Mouse (Mus musculus): Measurements from ENCODE around the gene Wdhd1. TPM values are rescaled to one million over a fixed set of nuclear protein-coding genes. Genes with fewer than 3 reads are reported as not detected.
"Not testable (repeated sequence)": the region's sequence is repeated elsewhere in the genome, so short reads cannot be mapped to it uniquely, and the experiment has no call there.

Wdhd1 gene
- total and polyA plus RNA-seq, 3 experiments: 51.6 to 91.5 TPM; not detected in 1

- Histone ChIP-seq H3K27me3 (ENCODE audit: control insufficient read depth in 1 of 2, insufficient read depth in 2 of 2, low read length in 2 of 2) (no peaks in the 10 kb centered on the region), H3K36me3 (ENCODE audit: control insufficient read depth in 1 of 2, insufficient read depth in 2 of 2, low read length in 2 of 2) (no peaks in the 10 kb centered on the region), H3K9ac (ENCODE audit: control insufficient read depth, low read depth, low read length, poor library complexity, severe bottlenecking) (no peak overlapping the region), H3K9me3 (replicated peaks; ENCODE audit: insufficient read depth, low read length) (no peaks in the 10 kb centered on the region), H3K4me1 (ENCODE audit: control insufficient read depth in 1 of 2, insufficient read depth in 2 of 2, low read length in 2 of 2) (no peaks in the 10 kb centered on the region), H3K4me3 (ENCODE audit: control insufficient read depth in 1 of 2, insufficient read depth in 1 of 2, low read depth in 2 of 2, low read length in 2 of 2) (no peak overlapping the region), H3K27ac (ENCODE audit: control insufficient read depth, low read depth, low read length) (no peak overlapping the region), H3K79me2 (ENCODE audit: control insufficient read depth, insufficient read depth, low read length, poor library complexity) (no peaks in the 10 kb centered on the region)
- DNase-seq (ENCODE audit: low read depth, low spot score): no peak
- TF ChIP-seq ELF1 (IDR thresholded peaks at IDR 0.05; ENCODE audit: low read depth, low read length) (no peak), ZMIZ1 (IDR thresholded peaks at IDR 0.05; ENCODE audit: low read depth, low read length) (no peak), HCFC1 (IDR thresholded peaks at IDR 0.05; ENCODE audit: low read depth, low read length) (no peak), CHD2 (IDR thresholded peaks at IDR 0.05; ENCODE audit: low read length) (no peak), SIN3A (IDR thresholded peaks at IDR 0.05; ENCODE audit: low read length) (no peak), ZNF384 (IDR thresholded peaks at IDR 0.05; ENCODE audit: low read depth, low read length) (no peak), USF1 (IDR thresholded peaks at IDR 0.05; ENCODE audit: low read depth, low read length) (no peak), MAZ (IDR thresholded peaks at IDR 0.05; ENCODE audit: low read depth, low read length) (no peak), MAFK (IDR thresholded peaks at IDR 0.05; ENCODE audit: borderline replicate concordance, low read depth, low read length) (no peak), CHD1 (IDR thresholded peaks at IDR 0.05; ENCODE audit: low read depth, low read length) (no peak), EP300 (IDR thresholded peaks at IDR 0.05; ENCODE audit: low read depth in 1 of 2, low read length in 2 of 2) (no peak), GABPA (IDR thresholded peaks at IDR 0.05; ENCODE audit: low read depth, low read length) (no peak), BHLHE40 (IDR thresholded peaks at IDR 0.05; ENCODE audit: borderline replicate concordance, low read depth, low read length) (no peak), MYC (IDR thresholded peaks at IDR 0.05; ENCODE audit: low read depth, low read length) (no peak), E2F4 (IDR thresholded peaks at IDR 0.05; ENCODE audit: borderline replicate concordance, low read depth, low read length) (no peak), ZC3H11A (IDR thresholded peaks at IDR 0.05; ENCODE audit: low read depth, low read length) (no peak), ZKSCAN1 (IDR thresholded peaks at IDR 0.05; ENCODE audit: low read depth, low read length) (no peak)
These were observed 49.5 kb upstream of the Wdhd1 start for GRCm38 (mm10) chr14:47325965-47326761.

- H3K4me1 ChIP-seq (ENCODE audit: control insufficient read depth in 1 of 2, insufficient read depth in 2 of 2, low read length in 2 of 2); H3K9me3 ChIP-seq (replicated peaks; ENCODE audit: insufficient read depth, low read length); H3K79me2 ChIP-seq (ENCODE audit: control insufficient read depth, insufficient read depth, low read length, poor library complexity); H3K27ac ChIP-seq (ENCODE audit: control insufficient read depth, low read depth, low read length); H3K4me3 ChIP-seq (ENCODE audit: control insufficient read depth in 1 of 2, insufficient read depth in 1 of 2, low read depth in 2 of 2, low read length in 2 of 2); DNase-seq (ENCODE audit: low read depth, low spot score); H3K27me3 ChIP-seq (ENCODE audit: control insufficient read depth in 1 of 2, insufficient read depth in 2 of 2, low read length in 2 of 2); H3K9ac ChIP-seq (ENCODE audit: control insufficient read depth, low read depth, low read length, poor library complexity, severe bottlenecking): not testable (repeated sequence)
- peak in 1 of 2 experiments; percentile 54; a peak in 2 of 4 replicates for TF ChIP-seq EP300 (IDR thresholded peaks at IDR 0.05; ENCODE audit: low read depth in 1 of 2, low read length in 2 of 2)
- 0 out of 2 replicates have a peak, but pooled peaks have one; percentile 25 for TF ChIP-seq ETS1 (IDR thresholded peaks at IDR 0.05; ENCODE audit: low read depth, low read length)
- peak; percentile 51; the same call in 1 of the 2 replicates for TF ChIP-seq TCF12 (IDR thresholded peaks at IDR 0.05; ENCODE audit: low read depth, low read length)
- peaks cover 8 to 15% of the 10 kb centered on the region in 2 experiments for H3K36me3 ChIP-seq (ENCODE audit: control insufficient read depth in 1 of 2, insufficient read depth in 2 of 2, low read length in 2 of 2)
These were observed 44.9 kb upstream of the Wdhd1 start for GRCm38 (mm10) chr14:47321581-47321980.
